Mouse (Mus musculus) embryonic facial prominence, embryonic 15.5 days (tissue): ENCODE measurements around the gene Kat8. TPM values are rescaled to one million over a fixed set of nuclear protein-coding genes. Genes with fewer than 3 reads are reported as not detected.

Source experiments
- ATAC-seq: fragments of 200-750 bp; cut with Nextera tagmentation; 2 replicates; pipeline ENCODE4 v1.8.0; 2017; ENCODE audit warnings: low read depth, moderate TSS enrichment; ENCODE audit not compliant: insufficient number of reproducible peaks, low FRiP score, low TSS enrichment
- H3K27ac ChIP-seq: fragments of 300-500 bp; sonication (generic); replicated peaks from 2 replicates; pipeline ENCODE4 v1.5.1; 2015; ENCODE audit warnings: mild to moderate bottlenecking, inconsistent platforms
- H3K27me3 ChIP-seq: fragments of 300-500 bp; sonication (generic); 2 replicates; pipeline ENCODE4 v1.6.1; 2015; ENCODE audit warnings: inconsistent platforms
- H3K36me3 ChIP-seq: fragments of 300-500 bp; sonication (generic); 2 replicates; pipeline ENCODE4 v1.6.1; 2015; ENCODE audit warnings: mild to moderate bottlenecking, inconsistent platforms
- H3K4me1 ChIP-seq: fragments of 300-500 bp; sonication (generic); 2 replicates; pipeline ENCODE4 v1.6.1; 2015; ENCODE audit warnings: inconsistent platforms
- H3K4me2 ChIP-seq: fragments of 300-500 bp; sonication (generic); replicated peaks from 2 replicates; pipeline ENCODE4 v1.6.1; 2015; ENCODE audit warnings: mild to moderate bottlenecking, inconsistent platforms
- H3K4me3 ChIP-seq: fragments of 300-500 bp; sonication (generic); replicated peaks from 2 replicates; pipeline ENCODE4 v1.5.1; 2015; ENCODE audit warnings: mild to moderate bottlenecking, inconsistent platforms
- H3K9ac ChIP-seq: fragments of 300-500 bp; sonication (generic); 2 replicates; pipeline ENCODE4 v1.6.1; 2015; ENCODE audit warnings: inconsistent platforms
- H3K9me3 ChIP-seq: fragments of 300-500 bp; sonication (generic); replicated peaks from 2 replicates; pipeline ENCODE4 v1.6.1; 2016; ENCODE audit warnings: inconsistent platforms
- WGBS: fragments of 180-500 bp; shearing (Covaris S2); methylation state at CpG from one replicate; pipeline ENCODE4 v1.1.7; 2015; 5-methylcytosine and 5-hydroxymethylcytosine counted together
- polyA plus RNA-seq: library from polyadenylated mRNA; unstranded; fragments of >200 nt; fragmentation: Nextera tagmentation; extraction: Ambion mirVana; gene quantifications from 2 replicates; pipeline ENCODE4 v1.2.1, GENCODE M21; 2015

Gene Kat8
- polyA plus RNA-seq, 1 experiment from 2014 or later: 39.8 TPM

- no peak for ATAC-seq
- Histone ChIP-seq H3K36me3 (peaks cover 56% of the 10 kb centered on the region), H3K27ac (no peak overlapping the region; the same call in 1 of the 2 replicates), H3K9ac (no peak overlapping the region), H3K4me3 (no peak overlapping the region), H3K27me3 (peaks cover under 1% of the 10 kb centered on the region; the same call in 1 of the 2 replicates), H3K4me1 (0 out of 2 replicates have a peak, but pooled peaks cover 4% of the 10 kb centered on the region), H3K4me2 (no peak overlapping the region), H3K9me3 (no peaks in the 10 kb centered on the region)
- 75% methylated on average over 6 of the region's 6 CpGs for WGBS
Observed at GRCm38 (mm10) chr7:127922451-127923275, 10.3 kb downstream of the Kat8 start.

- no peaks in the 10 kb centered on the region for H3K9me3 ChIP-seq
Observed at GRCm38 (mm10) chr7:127923714-127924113, 11.4 kb downstream of the Kat8 start.

GRCm38 (mm10) chr7:127925252-127925651 is 12.9 kb downstream of the Kat8 start:
- H3K4me2 ChIP-seq: no peak overlapping the region
- ATAC-seq: peak; percentile 70
- 54% methylated on average over 5 of the region's 5 CpGs for WGBS
- H3K4me3 ChIP-seq: no peak overlapping the region
- peaks cover 17% of the 10 kb centered on the region for H3K4me1 ChIP-seq
- H3K9me3 ChIP-seq: no peaks in the 10 kb centered on the region
- H3K36me3 ChIP-seq: peaks cover 49% of the 10 kb centered on the region
- H3K27me3 ChIP-seq: peaks cover 13% of the 10 kb centered on the region
- H3K9ac ChIP-seq: no peak overlapping the region
- peak overlapping the region; percentile 68 for H3K27ac ChIP-seq

More at GRCm38 (mm10) chr7:127923714-127924113, 11.4 kb downstream of the Kat8 start:
- Histone ChIP-seq H3K36me3 (peaks cover 51% of the 10 kb centered on the region), H3K9ac (no peak overlapping the region), H3K4me3 (no peak overlapping the region), H3K27me3 (peaks cover 8% of the 10 kb centered on the region), H3K4me2 (no peak overlapping the region), H3K4me1 (0 out of 2 replicates have a peak, but pooled peaks cover 4% of the 10 kb centered on the region), H3K27ac (no peak overlapping the region; the same call in 1 of the 2 replicates)
- ATAC-seq: no peak
- WGBS: 81% methylated on average over 5 of the region's 5 CpGs

GRCm38 (mm10) chr7:127926066-127926465 is 13.8 kb downstream of the Kat8 start:
- no peak overlapping the region for H3K9ac ChIP-seq

GRCm38 (mm10) chr7:127926846-127927245 is 14.5 kb downstream of the Kat8 start:
- peaks cover 13% of the 10 kb centered on the region for H3K27me3 ChIP-seq
- peaks cover 26% of the 10 kb centered on the region for H3K4me1 ChIP-seq
- WGBS: 82% methylated on average over 11 of the region's 11 CpGs
- peaks cover 42% of the 10 kb centered on the region for H3K36me3 ChIP-seq
- H3K9me3 ChIP-seq: no peaks in the 10 kb centered on the region
- no peak for ATAC-seq
- H3K27ac ChIP-seq: no peak overlapping the region
- no peak overlapping the region for H3K4me3 ChIP-seq
- H3K4me2 ChIP-seq: no peak overlapping the region
- H3K9ac ChIP-seq: no peak overlapping the region

More at GRCm38 (mm10) chr7:127926066-127926465, 13.8 kb downstream of the Kat8 start:
- Histone ChIP-seq H3K36me3 (peaks cover 42% of the 10 kb centered on the region), H3K27ac (peak overlapping the region; percentile 68; the same call in 1 of the 2 replicates), H3K27me3 (peaks cover 13% of the 10 kb centered on the region), H3K4me3 (no peak overlapping the region), H3K4me2 (no peak overlapping the region), H3K9me3 (no peaks in the 10 kb centered on the region), H3K4me1 (peaks cover 18% of the 10 kb centered on the region)
- WGBS: 85% methylated on average over 8 of the region's 8 CpGs
- ATAC-seq: no peak

- H3K4me2 ChIP-seq: no peak overlapping the region
- H3K4me3 ChIP-seq: no peak overlapping the region
- H3K4me1 ChIP-seq: peaks cover 34% of the 10 kb centered on the region
- H3K9ac ChIP-seq: no peak overlapping the region
- H3K9me3 ChIP-seq: no peaks in the 10 kb centered on the region
- no peak for ATAC-seq
- peaks cover 13% of the 10 kb centered on the region for H3K27me3 ChIP-seq
- no peak overlapping the region for H3K27ac ChIP-seq
- peaks cover 33% of the 10 kb centered on the region for H3K36me3 ChIP-seq
- 85% methylated on average over 11 of the region's 11 CpGs for WGBS
Observed at GRCm38 (mm10) chr7:127927726-127928125, 15.4 kb downstream of the Kat8 start.

- peak overlapping the region; percentile 49 for H3K4me2 ChIP-seq
- peak overlapping the region; percentile 42 for H3K4me3 ChIP-seq
- no peak for ATAC-seq
- no peak overlapping the region for H3K27ac ChIP-seq
- peaks cover 13% of the 10 kb centered on the region for H3K27me3 ChIP-seq
- H3K9ac ChIP-seq: no peak overlapping the region
- peaks cover 39% of the 10 kb centered on the region for H3K4me1 ChIP-seq
- 41% methylated on average over 5 of the region's 5 CpGs for WGBS
- peaks cover 25% of the 10 kb centered on the region for H3K36me3 ChIP-seq
- H3K9me3 ChIP-seq: no peaks in the 10 kb centered on the region
Observed at GRCm38 (mm10) chr7:127928596-127928995, 16.3 kb downstream of the Kat8 start.

GRCm38 (mm10) chr7:127929923-127930322 is 17.6 kb downstream of the Kat8 start, which contains the start of gene Prss8:
Prss8 (minus strand) TSS chr7:127930104.
- WGBS: 8% methylated on average over 5 of the region's 6 CpGs
- Histone ChIP-seq H3K4me3 (peak within 1 kb of the TSS; percentile 42), H3K27ac (peak within 1 kb of the TSS; percentile 45; the same call in 1 of the 2 replicates), H3K9me3 (no peaks in the 10 kb centered on the region), H3K36me3 (peaks cover 17% of the 10 kb centered on the region), H3K9ac (peak within 1 kb of the TSS; percentile 48), H3K4me1 (peaks cover 52% of the 10 kb centered on the region), H3K27me3 (peaks cover 13% of the 10 kb centered on the region), H3K4me2 (peak within 1 kb of the TSS; percentile 49)
- ATAC-seq: no peak

GRCm38 (mm10) chr7:127930636-127931035 is 18.3 kb downstream of the Kat8 start:
- WGBS: 73% methylated on average over 5 of the region's 5 CpGs
- no peak overlapping the region for H3K9ac ChIP-seq
- H3K36me3 ChIP-seq: peaks cover 10% of the 10 kb centered on the region
- peaks cover 13% of the 10 kb centered on the region for H3K27me3 ChIP-seq
- ATAC-seq: no peak
- H3K27ac ChIP-seq: peak overlapping the region; percentile 45; the same call in 1 of the 2 replicates
- H3K9me3 ChIP-seq: no peaks in the 10 kb centered on the region
- H3K4me2 ChIP-seq: no peak overlapping the region
- no peak overlapping the region for H3K4me3 ChIP-seq
- peaks cover 54% of the 10 kb centered on the region for H3K4me1 ChIP-seq

- no peak for ATAC-seq
- Histone ChIP-seq H3K4me3 (no peak overlapping the region), H3K9ac (no peak overlapping the region), H3K36me3 (peaks cover 1% of the 10 kb centered on the region; the same call in 1 of the 2 replicates), H3K4me1 (peaks cover 58% of the 10 kb centered on the region), H3K9me3 (no peaks in the 10 kb centered on the region), H3K4me2 (0 out of 2 replicates have a peak overlapping the region, but pooled peaks have one; percentile 10), H3K27ac (peak overlapping the region; percentile 75), H3K27me3 (peaks cover 13% of the 10 kb centered on the region)
- WGBS: 28% methylated on average over 13 of the region's 13 CpGs
Observed at GRCm38 (mm10) chr7:127931351-127932135, 19.2 kb downstream of the Kat8 start.
